Mouse (Mus musculus) T-cell, adult 2 months (primary cell): ENCODE data around the gene Npy1r.

ENCODE experiments used
- DNase-seq: peaks from one replicate; pipeline ENCODE4 v3.0.0; 2022; ENCODE audit warnings: low spot score

Npy1r gene

GRCm38 (mm10) chr8:66696970-66697843, at the start of gene Npy1r:
Npy1r (plus strand) TSS chr8:66697192.
- DNase-seq = no peak

GRCm38 (mm10) chr8:66681261-66681660, 15.7 kb upstream of the Npy1r start:
- DNase-seq = no peak

GRCm38 (mm10) chr8:66687511-66688329, 9.3 kb upstream of the Npy1r start, which contains the start of gene Npy5r:
Npy5r (minus strand) TSS chr8:66688128.
- DNase-seq = no peak

- no peak for DNase-seq
These were observed 8.6 kb upstream of the Npy1r start for GRCm38 (mm10) chr8:66688395-66688794.

- no peak for DNase-seq
These were observed 8.2 kb upstream of the Npy1r start for GRCm38 (mm10) chr8:66688799-66689198.

GRCm38 (mm10) chr8:66690402-66690801, 6.6 kb upstream of the Npy1r start:
- DNase-seq = no peak

- no peak for DNase-seq
These were observed 1.0 kb downstream of the Npy1r start for GRCm38 (mm10) chr8:66698011-66698410.

- no peak for DNase-seq
These were observed 1.8 kb downstream of the Npy1r start for GRCm38 (mm10) chr8:66698782-66699181.

GRCm38 (mm10) chr8:66714324-66714975, 17.5 kb downstream of the Npy1r start:
- DNase-seq = no peak

GRCm38 (mm10) chr8:66722835-66723234, 25.8 kb downstream of the Npy1r start:
- DNase-seq = no peak

GRCm38 (mm10) chr8:66729446-66729845, 32.5 kb downstream of the Npy1r start:
- DNase-seq = no peak

GRCm38 (mm10) chr8:66731957-66732356, 35.0 kb downstream of the Npy1r start:
- no peak for DNase-seq

GRCm38 (mm10) chr8:66742359-66742758, 45.4 kb downstream of the Npy1r start:
- DNase-seq = no peak

GRCm38 (mm10) chr8:66745612-66746011, 48.6 kb downstream of the Npy1r start:
- DNase-seq = no peak

- DNase-seq = no peak
These were observed 54.6 kb downstream of the Npy1r start for GRCm38 (mm10) chr8:66751621-66752020.

- DNase-seq = no peak
These were observed 59.2 kb downstream of the Npy1r start for GRCm38 (mm10) chr8:66756161-66756560.
